Mouse (Mus musculus) liver, postnatal 0 days (tissue): ENCODE measurements around the gene Proz.

Experiments
- CTCF ChIP-seq: sonication (generic); IDR thresholded peaks from 2 replicates; pipeline ENCODE4 v1.5.1; 2016; ENCODE audit warnings: antibody characterized with exemption, low read depth
- EP300 ChIP-seq: IDR thresholded peaks from 2 replicates; pipeline ENCODE4 v1.6.1; 2016; ENCODE audit warnings: antibody characterized with exemption, low read depth, mild to moderate bottlenecking

DNA sequence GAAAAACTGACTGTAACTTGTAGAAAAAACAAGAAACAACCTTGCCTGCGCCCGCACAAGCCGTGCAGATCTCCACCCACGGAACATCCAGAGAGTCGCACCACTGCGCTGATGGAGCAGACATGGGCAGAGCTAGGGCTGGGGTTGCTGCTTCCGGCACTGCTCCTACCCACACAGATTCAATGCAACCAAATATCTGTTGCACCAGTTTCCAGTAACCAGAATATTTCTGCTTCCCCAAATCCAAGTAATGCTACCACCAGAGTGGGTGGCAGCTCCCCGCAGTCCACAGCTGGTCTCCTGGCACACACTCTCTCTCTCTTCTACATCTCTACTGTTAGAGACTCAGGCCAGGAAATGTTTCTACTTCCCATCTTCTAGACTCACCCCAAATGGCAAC lies 38.9 kb upstream of the Proz start:
- TF ChIP-seq EP300 (no peak), CTCF (no peak)
